Mouse (Mus musculus): ENCODE results near the gene Cpne6.

GRCm38 (mm10) chr14:55518897-55519296 is 8.7 kb downstream of the Cpne6 start:
- TF ChIP-seq CHD2 (IDR thresholded peaks at IDR 0.05; ENCODE audit: low read length) = no peak
- TF ChIP-seq POLR2A (IDR thresholded peaks at IDR 0.05; ENCODE audit: control insufficient read depth in 1 of 2, insufficient read depth in 1 of 2, low read depth in 1 of 2, low read length in 2 of 2, poor library complexity in 1 of 2) = no peak
- TF ChIP-seq MAFK (IDR thresholded peaks at IDR 0.05; ENCODE audit: borderline replicate concordance, low read depth, low read length) = no peak
- no peak for TF ChIP-seq ZMIZ1 (IDR thresholded peaks at IDR 0.05; ENCODE audit: low read depth, low read length)
- no peak for TF ChIP-seq GABPA (IDR thresholded peaks at IDR 0.05; ENCODE audit: low read depth, low read length)
- TF ChIP-seq TCF12 (IDR thresholded peaks at IDR 0.05; ENCODE audit: low read depth, low read length) = no peak
- TF ChIP-seq SMC3 (IDR thresholded peaks at IDR 0.05; ENCODE audit: low read depth, low read length) = no peak
